Mouse (Mus musculus): Measurements from ENCODE around the gene Gm21852. TPM values are rescaled to one million over a fixed set of nuclear protein-coding genes. Genes with fewer than 3 reads are reported as not detected.

Gene Gm21852
- not detected in 2 replicates for polyA plus RNA-seq (2015; fragmentation: Nextera tagmentation; extraction: Ambion mirVana)

GRCm38 (mm10) chrY:40651896-40652295 is at the start of gene Gm21852:
Gene Gm21852, minus strand, starts transcription at chrY:40651996.

Small RNAs within 50 kb of the gene (microRNA-seq; reads per million reads assigned to microRNA genes)
- gene Gm27466 (ENCODE audit: borderline replicate concordance, insufficient number of aligned reads) = not detected
- gene Gm28018 (ENCODE audit: borderline replicate concordance, insufficient number of aligned reads) = not detected

Other genes with a start within 250 kb of the Gm21852 start
- gene Gm21797, start 123.8 kb upstream of the Gm21852 start, polyA plus RNA-seq (2015; fragmentation: Nextera tagmentation; extraction: Ambion mirVana) = not detected in 2 replicates
- gene Gm20795, start 152.9 kb upstream of the Gm21852 start, polyA plus RNA-seq (2015; fragmentation: Nextera tagmentation; extraction: Ambion mirVana) = not detected in 2 replicates

Data from adrenal gland, postnatal 0 days (tissue).